Mouse (Mus musculus) adipocyte (in vitro differentiated cells): Measurements from ENCODE around the gene Atp2a3.

Source experiments
- DNase-seq: peaks from one replicate; pipeline ENCODE4 v3.0.0-alpha.2; 2016; ENCODE audit warnings: low spot score

Gene Atp2a3

GRCm38 (mm10) chr11:73006377-73006776, 45.4 kb downstream of the Atp2a3 start:
- DNase-seq, result peak; percentile 87

- no peak for DNase-seq
Observed at GRCm38 (mm10) chr11:73007113-73007512, 46.1 kb downstream of the Atp2a3 start.

GRCm38 (mm10) chr11:73007698-73008481, 46.9 kb downstream of the Atp2a3 start:
- peak; percentile 72 for DNase-seq

GRCm38 (mm10) chr11:73008826-73009225, 47.9 kb downstream of the Atp2a3 start:
- no peak for DNase-seq

- DNase-seq, result no peak
Observed at GRCm38 (mm10) chr11:73009531-73010274, 48.7 kb downstream of the Atp2a3 start.

GRCm38 (mm10) chr11:73013981-73014380, 53.0 kb downstream of the Atp2a3 start:
- DNase-seq, result peak; percentile 76

- peak; percentile 70 for DNase-seq
Observed at GRCm38 (mm10) chr11:73014831-73015344, 53.9 kb downstream of the Atp2a3 start.

- DNase-seq, result peak; percentile 77
Observed at GRCm38 (mm10) chr11:73015391-73016102, 54.6 kb downstream of the Atp2a3 start.

GRCm38 (mm10) chr11:73016103-73016420, 55.1 kb downstream of the Atp2a3 start:
- DNase-seq, result no peak

- peak; percentile 79 for DNase-seq
Observed at GRCm38 (mm10) chr11:73018471-73019146, 57.6 kb downstream of the Atp2a3 start, which contains the start of gene Camkk1. Camkk1 (plus strand) TSS chr11:73019008.

GRCm38 (mm10) chr11:73019147-73019795, 58.3 kb downstream of the Atp2a3 start:
- DNase-seq, result no peak

- no peak for DNase-seq
Observed at GRCm38 (mm10) chr11:73020953-73021800, 60.2 kb downstream of the Atp2a3 start.

- peak; percentile 44 for DNase-seq
Observed at GRCm38 (mm10) chr11:73023099-73023498, 62.1 kb downstream of the Atp2a3 start.

GRCm38 (mm10) chr11:73023827-73024226, 62.9 kb downstream of the Atp2a3 start:
- no peak for DNase-seq

GRCm38 (mm10) chr11:73024236-73024904, 63.4 kb downstream of the Atp2a3 start:
- no peak for DNase-seq

GRCm38 (mm10) chr11:73026961-73027360, 66.0 kb downstream of the Atp2a3 start:
- no peak for DNase-seq

GRCm38 (mm10) chr11:73030821-73031498, 70.0 kb downstream of the Atp2a3 start:
- no peak for DNase-seq

GRCm38 (mm10) chr11:73031536-73031935, 70.6 kb downstream of the Atp2a3 start:
- no peak for DNase-seq

GRCm38 (mm10) chr11:73036077-73036476, 75.1 kb downstream of the Atp2a3 start:
- no peak for DNase-seq
